Mouse (Mus musculus) brain, embryonic 14.5 days (tissue): ENCODE results near the gene Larp4.

ENCODE experiments used
- CTCF ChIP-seq: fragments of 200-500 bp; IDR thresholded peaks from 2 replicates; pipeline ENCODE4 v1.5.1; 2012; ENCODE audit warnings: inconsistent platforms, mild to moderate bottlenecking, moderate library complexity, borderline replicate concordance; ENCODE audit not compliant: insufficient read depth, insufficient read length; ENCODE audit errors: extremely low read depth
- POLR2A ChIP-seq: fragments of 200-500 bp; IDR thresholded peaks from 2 replicates; pipeline ENCODE4 v1.6.1; 2012; ENCODE audit warnings: mild to moderate bottlenecking, inconsistent platforms, borderline replicate concordance; ENCODE audit not compliant: poor library complexity, insufficient read depth, insufficient read length, severe bottlenecking; ENCODE audit errors: extremely low read depth

- TF ChIP-seq POLR2A (no peak), CTCF (no peak)
These were observed 4.8 kb downstream of the Larp4 start for GRCm38 (mm10) chr15:99974476-99975220.
